ENCODE assay signal across 13 mouse cellular contexts in genomic region chr6:131298531-131298930, GRCm38 (mm10). TPM values are rescaled to one million over a fixed set of nuclear protein-coding genes. Genes with fewer than 3 reads are reported as not detected.
"Had no signal": no experiment of that assay in that cellular context is flagged by ENCODE, and none has a peak within 500 bp of the region (broad histone marks: within the 10 kb centered on the region; RNA-seq: fewer than 3 reads in every experiment).

No protein-coding gene starts in this region.

- H3K27ac ChIP-seq: limb, embryonic 15.5 days; liver, embryonic 12.5 days; lung, embryonic 15.5 days; midbrain, embryonic 10.5 days; neural tube, embryonic 12.5 days had no signal

- H3K36me3 ChIP-seq: limb, embryonic 15.5 days; liver, embryonic 12.5 days; lung, embryonic 15.5 days; midbrain, embryonic 10.5 days; neural tube, embryonic 12.5 days had no signal

- H3K27me3 ChIP-seq: limb, embryonic 15.5 days; liver, embryonic 12.5 days; lung, embryonic 15.5 days; neural tube, embryonic 12.5 days had no signal

- H3K4me3 ChIP-seq: limb, embryonic 15.5 days; liver, embryonic 12.5 days; lung, embryonic 15.5 days; midbrain, embryonic 10.5 days; neural tube, embryonic 12.5 days had no signal

- H3K9ac ChIP-seq: limb, embryonic 15.5 days; liver, embryonic 12.5 days; lung, embryonic 15.5 days; neural tube, embryonic 12.5 days had no signal

- DNase-seq: kidney, postnatal 36 days; layer of hippocampus, adult 9-11 months; layer of hippocampus, postnatal 36 days; midbrain, embryonic 14.5 days; right cerebral cortex, postnatal 25 days; thymus, postnatal 36 days had no signal

- H3K4me1 ChIP-seq: limb, embryonic 15.5 days; lung, embryonic 15.5 days; neural tube, embryonic 12.5 days had no signal

- H3K4me2 ChIP-seq: limb, embryonic 15.5 days; liver, embryonic 12.5 days; lung, embryonic 15.5 days; neural tube, embryonic 12.5 days had no signal

- ATAC-seq: liver, embryonic 12.5 days had no signal

- H3K9me3 ChIP-seq: limb, embryonic 15.5 days; liver, embryonic 12.5 days; lung, embryonic 15.5 days; midbrain, embryonic 10.5 days; neural tube, embryonic 12.5 days had no signal

RNA-seq across cellular contexts. Expression of gene Klra2, which starts 51.4 kb away (rescaled TPM):
- polyA plus RNA-seq: limb, embryonic 11.5 days; midbrain, embryonic 10.5 days; neural tube, embryonic 12.5 days; thymus, postnatal 0 days had no signal
